Mouse (Mus musculus) embryonic stem cell, embryonic (primary cell): ENCODE results near the gene Gm2916.
"Not testable (repeated sequence)": the region's sequence is repeated elsewhere in the genome, so short reads cannot be mapped to it uniquely, and the experiment has no call there.

Experiments used
- CTCF ChIA-PET, 4 experiments: fragments of 300-600 bp in 2 of 4; fragments of 350-600 bp in 2 of 4; sonication (Branson Sonifier 250); formaldehyde crosslinking; loops; one replicate each; lab custom pipeline; 2022; ENCODE audit warnings: inconsistent platforms in 2 of 4; lab: Charles Lee
- POLR2A ChIA-PET, 4 experiments: fragments of 300-600 bp in 2 of 4; fragments of 350-600 bp in 2 of 4; sonication (Branson Sonifier 250); formaldehyde crosslinking; loops; one replicate each; lab custom pipeline; 2022; ENCODE audit warnings: antibody characterized with exemption in 4 of 4, inconsistent platforms in 1 of 4; lab: Charles Lee

The Gm2916 gene

GRCm38 (mm10) chr14:3883872-3884271 is at the start of gene Gm2916:
TSS of gene Gm2916 (plus strand) at chr14:3884172.
- POLR2A ChIA-PET, CTCF ChIA-PET: not testable (repeated sequence)

- POLR2A ChIA-PET, CTCF ChIA-PET: not testable (repeated sequence)
These were observed 38.0 kb upstream of the Gm2916 start, which contains the start of gene Gm3033 for GRCm38 (mm10) chr14:3845945-3846344. TSS of gene Gm3033 (plus strand) at chr14:3846245.

- POLR2A ChIA-PET, CTCF ChIA-PET: not testable (repeated sequence)
These were observed 47.5 kb downstream of the Gm2916 start, which contains the start of gene Gm3029 for GRCm38 (mm10) chr14:3931456-3931855. TSS of gene Gm3029 (plus strand) at chr14:3931756.

GRCm38 (mm10) chr14:3963247-3963646 is 79.3 kb downstream of the Gm2916 start, which contains the start of gene Gm3095:
TSS of gene Gm3095 (plus strand) at chr14:3963547.
- POLR2A ChIA-PET, CTCF ChIA-PET: not testable (repeated sequence)
